Mouse (Mus musculus) heart, embryonic 13.5 days (tissue): ENCODE measurements at regions not wholly inside any gene's neighbourhood (a gene's known extent, or its start where the extent isn't known, plus 50 kb on each side); places are given as distances from the start of the nearest gene placed in this dataset.

Experiments
- ATAC-seq: fragments of 200-750 bp; cut with Nextera tagmentation; 2 replicates; pipeline ENCODE4 v1.8.0; 2017; ENCODE audit warnings: moderate TSS enrichment; ENCODE audit not compliant: insufficient number of reproducible peaks, low FRiP score, low TSS enrichment; ENCODE audit errors: extremely low read depth
- H3K27ac ChIP-seq: fragments of 300-500 bp; sonication (generic); replicated peaks from 2 replicates; pipeline ENCODE4 v1.5.1; 2015; ENCODE audit warnings: moderate library complexity, mild to moderate bottlenecking, inconsistent platforms
- H3K27me3 ChIP-seq: fragments of 300-500 bp; sonication (generic); replicated peaks from 2 replicates; pipeline ENCODE4 v1.6.1; 2015; ENCODE audit warnings: mild to moderate bottlenecking, inconsistent platforms
- H3K36me3 ChIP-seq: fragments of 300-500 bp; sonication (generic); 2 replicates; pipeline ENCODE4 v1.6.1; 2015; ENCODE audit warnings: mild to moderate bottlenecking, inconsistent platforms
- H3K4me1 ChIP-seq: fragments of 300-500 bp; sonication (generic); 2 replicates; pipeline ENCODE4 v1.6.1; 2015; ENCODE audit warnings: inconsistent platforms
- H3K4me2 ChIP-seq: fragments of 300-500 bp; sonication (generic); 2 replicates; pipeline ENCODE4 v1.6.1; 2015; ENCODE audit warnings: inconsistent platforms, mild to moderate bottlenecking, moderate library complexity
- H3K4me3 ChIP-seq: fragments of 300-500 bp; sonication (generic); 2 replicates; pipeline ENCODE4 v1.5.1; 2015; ENCODE audit warnings: moderate library complexity, mild to moderate bottlenecking, inconsistent platforms
- H3K9ac ChIP-seq: fragments of 300-500 bp; sonication (generic); 2 replicates; pipeline ENCODE4 v1.6.1; 2015; ENCODE audit warnings: inconsistent platforms, mild to moderate bottlenecking, moderate library complexity
- H3K9me3 ChIP-seq: fragments of 300-500 bp; sonication (generic); 2 replicates; pipeline ENCODE4 v1.6.1; 2016; ENCODE audit warnings: inconsistent platforms
- WGBS: fragments of 180-500 bp; shearing (Covaris S2); methylation state at CpG from one replicate; pipeline ENCODE4 v1.1.7; 2015; ENCODE audit warnings: mixed read lengths; 5-methylcytosine and 5-hydroxymethylcytosine counted together

GRCm38 (mm10) chr2:21267149-21267761 lies 61.7 kb downstream of the Thnsl1 start:
- Histone ChIP-seq H3K4me1 (peaks cover 28% of the 10 kb centered on the region), H3K4me2 (peak overlapping the region; percentile 35), H3K4me3 (no peak overlapping the region), H3K36me3 (no peaks in the 10 kb centered on the region), H3K27me3 (no peaks in the 10 kb centered on the region; the same call in 1 of the 2 replicates), H3K9ac (no peak overlapping the region), H3K27ac (no peak overlapping the region), H3K9me3 (no peaks in the 10 kb centered on the region)
- WGBS: 30% methylated on average over 6 of the region's 6 CpGs
- no peak for ATAC-seq

- no peak for ATAC-seq
- H3K4me2 ChIP-seq: no peak overlapping the region
- 56% methylated on average over 12 of the region's 12 CpGs for WGBS
Measured at GRCm38 (mm10) chr2:21269989-21270846, 64.7 kb downstream of the Thnsl1 start.

GRCm38 (mm10) chr2:21273416-21273815 lies 67.9 kb downstream of the Thnsl1 start:
- 81% methylated on average over 4 of the region's 4 CpGs for WGBS
- ATAC-seq: no peak

More at GRCm38 (mm10) chr2:21269989-21270846, 64.7 kb downstream of the Thnsl1 start:
- H3K36me3 ChIP-seq: no peaks in the 10 kb centered on the region
- no peaks in the 10 kb centered on the region for H3K27me3 ChIP-seq
- H3K9me3 ChIP-seq: no peaks in the 10 kb centered on the region
- no peak overlapping the region for H3K4me3 ChIP-seq
- no peak overlapping the region for H3K9ac ChIP-seq
- no peak overlapping the region for H3K27ac ChIP-seq
- peaks cover 21% of the 10 kb centered on the region for H3K4me1 ChIP-seq

GRCm38 (mm10) chr2:21275315-21275714 lies 69.8 kb downstream of the Thnsl1 start:
- no peak for ATAC-seq
- H3K9ac ChIP-seq: no peak overlapping the region
- no peak overlapping the region for H3K4me2 ChIP-seq
- H3K36me3 ChIP-seq: no peaks in the 10 kb centered on the region
- H3K4me3 ChIP-seq: no peak overlapping the region
- H3K4me1 ChIP-seq: peaks cover 2% of the 10 kb centered on the region
- no peaks in the 10 kb centered on the region for H3K9me3 ChIP-seq
- H3K27ac ChIP-seq: no peak overlapping the region
- no peaks in the 10 kb centered on the region for H3K27me3 ChIP-seq
- 78% methylated on average over 4 of the region's 4 CpGs for WGBS

More at GRCm38 (mm10) chr2:21273416-21273815, 67.9 kb downstream of the Thnsl1 start:
- Histone ChIP-seq H3K27me3 (no peaks in the 10 kb centered on the region), H3K4me1 (peaks cover 14% of the 10 kb centered on the region), H3K36me3 (no peaks in the 10 kb centered on the region), H3K27ac (no peak overlapping the region), H3K4me2 (no peak overlapping the region), H3K4me3 (no peak overlapping the region), H3K9me3 (no peaks in the 10 kb centered on the region), H3K9ac (no peak overlapping the region)

- 32% methylated on average over 9 of the region's 9 CpGs for WGBS
- Histone ChIP-seq H3K4me1 (no peaks in the 10 kb centered on the region), H3K9ac (no peak overlapping the region), H3K4me2 (no peak overlapping the region), H3K27ac (no peak overlapping the region), H3K36me3 (no peaks in the 10 kb centered on the region), H3K27me3 (no peaks in the 10 kb centered on the region), H3K4me3 (no peak overlapping the region), H3K9me3 (no peaks in the 10 kb centered on the region)
- no peak for ATAC-seq
Measured at GRCm38 (mm10) chr2:21280794-21281420, 75.4 kb downstream of the Thnsl1 start.

- no peak for ATAC-seq
- Histone ChIP-seq H3K27me3 (no peaks in the 10 kb centered on the region), H3K27ac (no peak overlapping the region), H3K4me2 (no peak overlapping the region), H3K9ac (no peak overlapping the region), H3K4me1 (no peaks in the 10 kb centered on the region), H3K9me3 (no peaks in the 10 kb centered on the region), H3K4me3 (no peak overlapping the region), H3K36me3 (no peaks in the 10 kb centered on the region)
- 67% methylated on average over 14 of the region's 14 CpGs for WGBS
Measured at GRCm38 (mm10) chr2:21282505-21283200, 77.1 kb downstream of the Thnsl1 start.

- Histone ChIP-seq H3K9ac (no peak overlapping the region), H3K9me3 (no peaks in the 10 kb centered on the region), H3K36me3 (no peaks in the 10 kb centered on the region), H3K27me3 (no peaks in the 10 kb centered on the region), H3K4me3 (no peak overlapping the region), H3K27ac (no peak overlapping the region), H3K4me1 (no peaks in the 10 kb centered on the region), H3K4me2 (no peak overlapping the region)
- 77% methylated on average over 3 of the region's 3 CpGs for WGBS
- no peak for ATAC-seq
Measured at GRCm38 (mm10) chr2:21284881-21285280, 79.4 kb downstream of the Thnsl1 start.

- Histone ChIP-seq H3K27ac (no peak overlapping the region), H3K27me3 (no peaks in the 10 kb centered on the region), H3K9ac (no peak overlapping the region), H3K4me3 (no peak overlapping the region), H3K36me3 (no peaks in the 10 kb centered on the region), H3K4me1 (no peaks in the 10 kb centered on the region), H3K4me2 (no peak overlapping the region), H3K9me3 (no peaks in the 10 kb centered on the region)
- ATAC-seq: no peak
- 79% methylated on average over 13 of the region's 13 CpGs for WGBS
Measured at GRCm38 (mm10) chr2:21287786-21288185, 79.6 kb upstream of the Gpr158 start.

GRCm38 (mm10) chr2:21292669-21293151 lies 74.6 kb upstream of the Gpr158 start:
- H3K4me3 ChIP-seq: no peak overlapping the region
- no peak overlapping the region for H3K4me2 ChIP-seq
- 63% methylated on average over 2 of the region's 2 CpGs for WGBS
- no peak overlapping the region for H3K27ac ChIP-seq
- no peaks in the 10 kb centered on the region for H3K36me3 ChIP-seq
- ATAC-seq: no peak
- H3K4me1 ChIP-seq: no peaks in the 10 kb centered on the region
- H3K27me3 ChIP-seq: no peaks in the 10 kb centered on the region
- no peak overlapping the region for H3K9ac ChIP-seq
- no peaks in the 10 kb centered on the region for H3K9me3 ChIP-seq

- WGBS: 73% methylated on average over 2 of the region's 2 CpGs
- H3K4me2 ChIP-seq: no peak overlapping the region
- no peak overlapping the region for H3K27ac ChIP-seq
Measured at GRCm38 (mm10) chr2:21294002-21294401, 73.3 kb upstream of the Gpr158 start.

GRCm38 (mm10) chr2:21299681-21300080 lies 67.7 kb upstream of the Gpr158 start:
- no peaks in the 10 kb centered on the region for H3K27me3 ChIP-seq
- no peak overlapping the region for H3K27ac ChIP-seq
- no peak for ATAC-seq
- no peak overlapping the region for H3K9ac ChIP-seq
- H3K36me3 ChIP-seq: no peaks in the 10 kb centered on the region
- H3K9me3 ChIP-seq: no peaks in the 10 kb centered on the region
- 75% methylated on average over 5 of the region's 5 CpGs for WGBS
- no peak overlapping the region for H3K4me2 ChIP-seq
- H3K4me1 ChIP-seq: no peaks in the 10 kb centered on the region
- no peak overlapping the region for H3K4me3 ChIP-seq

More at GRCm38 (mm10) chr2:21294002-21294401, 73.3 kb upstream of the Gpr158 start:
- Histone ChIP-seq H3K4me1 (no peaks in the 10 kb centered on the region), H3K9ac (no peak overlapping the region), H3K36me3 (no peaks in the 10 kb centered on the region), H3K4me3 (no peak overlapping the region), H3K27me3 (no peaks in the 10 kb centered on the region), H3K9me3 (no peaks in the 10 kb centered on the region)
- no peak for ATAC-seq
